Mouse (Mus musculus): ENCODE measurements around the gene Fam129b.

GRCm38 (mm10) chr2:32855790-32856465 lies 20.0 kb upstream of the Fam129b start:
- TF ChIP-seq CTCF (IDR thresholded peaks at IDR 0.05; ENCODE audit: low read depth, low read length): no peak
- no peak for TF ChIP-seq POLR2A (IDR thresholded peaks at IDR 0.05; ENCODE audit: extremely low read depth, insufficient read depth, low read length)
